Mouse (Mus musculus) gastrocnemius, adult 8-10 months (tissue): Measurements from ENCODE around the gene Chpf2. TPM values are rescaled to one million over a fixed set of nuclear protein-coding genes. Genes with fewer than 3 reads are reported as not detected.
A peak's percentile ranks its signal among the peaks of the same experiment; 100 is the strongest.

Experiments
- DNase-seq, 2 experiments: peaks; one replicate each; pipeline ENCODE4 v3.0.0; 2022; ENCODE audit warnings: low spot score in 2 of 2
- microRNA-seq: library from miRNA; unstranded; fragments of <30 nt; microRNA quantifications from one replicate; pipeline ENCODE4 v1.2.0, GENCODE M21; 2022
- total RNA-seq, 4 experiments: library from RNA; stranded (reverse); gene quantifications; 2 replicates each; pipeline ENCODE4 v1.2.4; 2022

Gene Chpf2
- total RNA-seq, 4 experiments from 2014 or later, result 8.5 to 14.5 (median 12.4) TPM

DNA sequence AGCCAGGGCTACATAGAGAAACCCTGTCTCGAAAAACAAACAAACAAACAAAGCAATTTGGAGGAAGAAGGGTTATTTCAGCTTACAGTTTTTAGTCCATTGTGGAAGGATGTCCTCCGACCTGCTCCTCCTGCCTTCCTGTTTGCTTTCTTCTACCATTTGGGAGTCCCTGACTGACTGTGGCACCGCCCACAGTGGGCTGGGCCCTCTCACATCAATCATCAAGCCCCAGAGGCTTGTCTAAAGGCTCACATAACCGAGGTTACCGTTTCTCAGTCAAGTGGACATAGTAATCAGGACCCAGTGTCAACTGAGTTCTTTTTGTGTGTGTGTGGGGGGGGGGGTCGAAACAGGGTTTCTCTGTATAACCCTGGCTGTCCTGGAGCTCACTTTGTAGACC is 51.6 kb downstream of the Chpf2 start:
- DNase-seq, result no peak

DNA sequence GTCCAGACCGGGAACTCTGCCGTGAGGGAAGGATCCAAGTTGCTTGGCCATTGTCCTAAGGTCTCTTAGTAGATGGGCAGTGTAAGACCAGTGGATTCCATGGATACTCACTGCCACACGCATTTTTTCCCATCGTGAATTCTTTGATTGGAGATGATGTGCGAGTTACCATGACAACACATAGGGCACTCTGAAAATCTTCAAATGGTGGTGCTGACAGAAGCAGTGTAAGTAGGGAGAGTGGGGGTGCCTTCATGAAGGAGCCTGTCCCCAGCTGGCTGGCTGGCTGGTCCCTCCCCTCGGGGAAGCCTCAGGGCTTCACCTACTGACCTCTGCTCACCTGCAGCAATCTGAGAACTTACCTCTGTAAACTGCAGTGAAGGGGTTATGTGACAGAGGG is 52.5 kb downstream of the Chpf2 start:
- no peak for DNase-seq

Small RNA genes lying within 50 kb of the gene (microRNA-seq; reads per million reads assigned to microRNA genes)
- 188 reads per million, percentile 59 among the genes with 10 or more reads in this experiment for gene Mir671

Other genes with a start within 250 kb of the Chpf2 start
- 1 to 10 TPM in 2 of 4 experiments, under 1 TPM in 2; 0.54 to 1.8 (median 1.2) TPM for gene Kcnh2, start 235.1 kb upstream of the Chpf2 start, total RNA-seq
- 1 to 10 TPM; 3.2 to 5.8 (median 4.0) TPM for gene Nos3, start 221.9 kb upstream of the Chpf2 start, total RNA-seq
- gene Atg9b, start 194.6 kb upstream of the Chpf2 start, total RNA-seq, result under 1 TPM in 1 of 4 experiments, not detected in 3; 0.22 TPM
- 10 to 100 TPM; 34.7 to 40.0 (median 38.8) TPM for gene Abcb8, start 193.1 kb upstream of the Chpf2 start, total RNA-seq
- under 1 TPM in 1 of 4 experiments, not detected in 3; 0.34 TPM for gene Asic3, start 173.3 kb upstream of the Chpf2 start, total RNA-seq
- gene Cdk5, start 163.2 kb upstream of the Chpf2 start, total RNA-seq, result 10 to 100 TPM in 3 of 4 experiments, 1 to 10 TPM in 1; 9.3 to 12.6 (median 10.7) TPM
- 10 to 100 TPM; 10.7 to 14.5 (median 12.6) TPM for gene Slc4a2, start 162.9 kb upstream of the Chpf2 start, total RNA-seq
- gene Fastk, start 141.5 kb upstream of the Chpf2 start, total RNA-seq, result 100 to 1,000 TPM; 188 to 243 (median 221) TPM
- 10 to 100 TPM; 18.4 to 19.9 (median 19.3) TPM for gene Tmub1, start 138.9 kb upstream of the Chpf2 start, total RNA-seq
- 10 to 100 TPM; 79.7 to 89.0 (median 83.6) TPM for gene Agap3, start 134.6 kb upstream of the Chpf2 start, total RNA-seq
- not detected for gene Gbx1, start 59.5 kb upstream of the Chpf2 start, total RNA-seq
- gene Asb10, start 45.8 kb upstream of the Chpf2 start, total RNA-seq, result 100 to 1,000 TPM; 101 to 130 (median 119) TPM
- not detected for gene 4931409K22Rik, start 29.9 kb upstream of the Chpf2 start, total RNA-seq
- gene Abcf2, start 9.3 kb upstream of the Chpf2 start, total RNA-seq, result 100 to 1,000 TPM; 114 to 132 (median 122) TPM
- gene Smarcd3, start 37.7 kb downstream of the Chpf2 start, total RNA-seq, result 100 to 1,000 TPM; 207 to 267 (median 221) TPM
- gene Nub1, start 98.8 kb downstream of the Chpf2 start, total RNA-seq, result 10 to 100 TPM; 30.6 to 36.8 (median 34.1) TPM
- under 1 TPM in 1 of 4 experiments, not detected in 3; 0.18 TPM for gene Wdr86, start 144.0 kb downstream of the Chpf2 start, total RNA-seq
- not detected for gene Crygn, start 171.3 kb downstream of the Chpf2 start, total RNA-seq